Mouse (Mus musculus): ENCODE measurements around the gene P2rx5.
A peak's percentile ranks its signal among the peaks of the same experiment; 100 is the strongest.

P2rx5 gene

GRCm38 (mm10) chr11:73176186-73176585 lies 16.0 kb downstream of the P2rx5 start:
- peak; percentile 13 for DNase-seq (ENCODE audit: low read depth)

GRCm38 (mm10) chr11:73176608-73177508 lies 16.6 kb downstream of the P2rx5 start, which contains the start of the genes Emc6 and Tax1bp3:
Gene Emc6 (minus strand): TSS chr11:73177037.
Gene Tax1bp3 (plus strand): TSS chr11:73177083.
- DNase-seq (ENCODE audit: low read depth): peak; percentile 96

- DNase-seq (ENCODE audit: low read depth): no peak
These were observed 17.3 kb downstream of the P2rx5 start for GRCm38 (mm10) chr11:73177509-73177875.

GRCm38 (mm10) chr11:73177895-73178294 lies 17.7 kb downstream of the P2rx5 start:
- no peak for DNase-seq (ENCODE audit: low read depth)

- no peak for DNase-seq (ENCODE audit: low read depth)
These were observed 25.8 kb downstream of the P2rx5 start for GRCm38 (mm10) chr11:73185872-73186615.

GRCm38 (mm10) chr11:73187231-73187630 lies 27.0 kb downstream of the P2rx5 start:
- DNase-seq (ENCODE audit: low read depth): no peak

- DNase-seq (ENCODE audit: low read depth): no peak
These were observed 32.8 kb downstream of the P2rx5 start for GRCm38 (mm10) chr11:73193047-73193446.

- no peak for DNase-seq (ENCODE audit: low read depth)
These were observed 34.2 kb downstream of the P2rx5 start for GRCm38 (mm10) chr11:73194444-73194843.

GRCm38 (mm10) chr11:73198190-73198589 lies 38.0 kb downstream of the P2rx5 start:
- no peak for DNase-seq (ENCODE audit: low read depth)

- DNase-seq (ENCODE audit: low read depth): peak; percentile 85
These were observed 38.5 kb downstream of the P2rx5 start, which contains the start of gene Ctns for GRCm38 (mm10) chr11:73198603-73199229. Gene Ctns (minus strand): TSS chr11:73199042.

- DNase-seq (ENCODE audit: low read depth): peak; percentile 95
These were observed 39.0 kb downstream of the P2rx5 start, which contains the start of gene Shpk for GRCm38 (mm10) chr11:73199230-73199712. Gene Shpk (plus strand): TSS chr11:73199460.

- DNase-seq (ENCODE audit: low read depth): peak; percentile 38
These were observed 39.7 kb downstream of the P2rx5 start for GRCm38 (mm10) chr11:73199879-73200278.

GRCm38 (mm10) chr11:73201021-73201420 lies 40.8 kb downstream of the P2rx5 start:
- DNase-seq (ENCODE audit: low read depth): no peak

GRCm38 (mm10) chr11:73201597-73201996 lies 41.4 kb downstream of the P2rx5 start:
- no peak for DNase-seq (ENCODE audit: low read depth)

- no peak for DNase-seq (ENCODE audit: low read depth)
These were observed 43.7 kb downstream of the P2rx5 start for GRCm38 (mm10) chr11:73203895-73204294.

- DNase-seq (ENCODE audit: low read depth): no peak
These were observed 45.0 kb downstream of the P2rx5 start for GRCm38 (mm10) chr11:73205194-73205593.

GRCm38 (mm10) chr11:73207621-73208020 lies 47.4 kb downstream of the P2rx5 start:
- no peak for DNase-seq (ENCODE audit: low read depth)

- no peak for DNase-seq (ENCODE audit: low read depth)
These were observed 53.7 kb downstream of the P2rx5 start for GRCm38 (mm10) chr11:73213956-73214355.

GRCm38 (mm10) chr11:73219671-73220070 lies 59.5 kb downstream of the P2rx5 start:
- DNase-seq (ENCODE audit: low read depth): no peak

- no peak for DNase-seq (ENCODE audit: low read depth)
These were observed 60.4 kb downstream of the P2rx5 start for GRCm38 (mm10) chr11:73220651-73221050.
